Mouse (Mus musculus): ENCODE data around the gene Polr1b.

Gene Polr1b

DNA sequence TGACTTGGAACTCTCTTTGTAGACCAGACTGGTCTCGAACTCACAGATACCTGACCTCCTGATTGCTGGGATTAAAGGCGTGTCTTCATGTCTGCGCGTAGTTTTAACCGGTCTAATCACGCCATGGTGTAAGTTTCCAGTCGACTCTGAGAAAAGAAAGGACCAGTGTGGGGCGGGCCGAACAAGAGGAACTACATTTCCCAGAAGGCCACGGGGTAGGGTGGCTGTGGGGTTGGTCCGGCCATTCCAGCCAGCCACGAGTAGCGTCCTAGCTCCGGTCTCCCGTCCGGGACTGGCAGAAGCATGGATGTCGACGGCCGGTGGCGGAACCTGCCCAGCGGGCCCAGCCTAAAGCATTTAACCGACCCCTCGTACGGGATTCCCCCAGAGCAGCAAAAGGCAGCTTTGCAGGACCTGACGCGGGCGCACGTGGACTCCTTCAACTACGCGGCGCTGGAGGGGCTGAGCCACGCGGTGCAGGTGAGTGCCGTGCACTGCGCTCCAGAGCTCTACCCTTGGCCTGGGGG, at the start of gene Polr1b:
TSS of gene Polr1b (plus strand) at position 212 of the 527 bp plus-strand sequence.
- peak; percentile 71 to 73 for DNase-seq (ENCODE audit: low spot score in 2 of 2)

DNA sequence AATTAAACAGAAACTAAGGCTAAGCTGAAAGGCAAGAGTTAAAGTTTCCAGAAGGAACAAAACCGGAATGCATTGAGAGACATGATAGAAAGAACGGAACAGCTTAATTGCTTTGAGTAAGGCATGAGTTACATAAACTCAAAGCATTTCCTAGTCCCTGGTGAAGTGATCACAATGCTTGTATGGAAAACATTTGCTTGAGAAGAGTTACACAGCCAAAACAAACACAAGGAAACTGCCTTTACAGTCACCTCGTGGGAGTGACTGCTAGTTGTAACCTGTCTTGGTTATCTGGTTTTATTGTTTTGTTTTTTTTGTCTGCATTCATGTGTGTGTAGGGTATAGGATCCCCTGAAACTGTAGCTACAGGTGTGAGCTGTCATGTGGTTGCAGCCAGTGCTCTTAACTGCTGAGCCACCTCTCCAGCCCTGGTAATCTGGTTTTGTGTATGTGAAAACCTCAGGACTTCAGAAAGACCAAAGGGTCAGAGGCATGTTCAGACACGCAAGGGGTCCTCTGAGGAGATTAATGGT, 48.3 kb upstream of the Polr1b start:
- DNase-seq (ENCODE audit: low spot score in 2 of 2) = no peak

GRCm38 (mm10) chr2:129055741-129056140, 45.1 kb upstream of the Polr1b start:
- no peak for DNase-seq (ENCODE audit: low spot score in 2 of 2)

DNA sequence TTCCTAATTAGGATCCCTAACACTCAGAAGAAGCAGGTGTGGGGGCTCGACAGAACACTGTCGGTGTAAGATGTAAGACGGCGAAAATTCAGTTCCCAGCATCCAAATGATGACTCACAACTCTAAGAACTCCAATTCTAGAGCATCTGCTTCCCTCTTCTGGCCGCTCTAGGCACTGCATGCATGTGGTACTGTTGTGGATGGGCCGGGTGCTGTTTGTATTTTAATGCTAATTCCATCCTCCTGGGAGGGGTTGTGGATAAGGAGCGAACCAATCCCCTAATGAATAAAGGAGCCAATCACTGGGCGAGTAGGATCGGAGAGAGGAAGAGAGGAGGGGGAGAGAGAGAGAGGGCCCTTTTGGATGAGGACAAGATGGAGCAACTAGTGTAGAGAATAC, 44.2 kb upstream of the Polr1b start:
- peak in 1 of 2 experiments; percentile 44 for DNase-seq (ENCODE audit: low spot score in 2 of 2)

- DNase-seq (ENCODE audit: low spot score in 2 of 2) = no peak
These were observed 43.5 kb upstream of the Polr1b start for GRCm38 (mm10) chr2:129057256-129057655.

GRCm38 (mm10) chr2:129057920-129058361, 42.9 kb upstream of the Polr1b start:
- DNase-seq (ENCODE audit: low spot score in 2 of 2) = no peak

DNA sequence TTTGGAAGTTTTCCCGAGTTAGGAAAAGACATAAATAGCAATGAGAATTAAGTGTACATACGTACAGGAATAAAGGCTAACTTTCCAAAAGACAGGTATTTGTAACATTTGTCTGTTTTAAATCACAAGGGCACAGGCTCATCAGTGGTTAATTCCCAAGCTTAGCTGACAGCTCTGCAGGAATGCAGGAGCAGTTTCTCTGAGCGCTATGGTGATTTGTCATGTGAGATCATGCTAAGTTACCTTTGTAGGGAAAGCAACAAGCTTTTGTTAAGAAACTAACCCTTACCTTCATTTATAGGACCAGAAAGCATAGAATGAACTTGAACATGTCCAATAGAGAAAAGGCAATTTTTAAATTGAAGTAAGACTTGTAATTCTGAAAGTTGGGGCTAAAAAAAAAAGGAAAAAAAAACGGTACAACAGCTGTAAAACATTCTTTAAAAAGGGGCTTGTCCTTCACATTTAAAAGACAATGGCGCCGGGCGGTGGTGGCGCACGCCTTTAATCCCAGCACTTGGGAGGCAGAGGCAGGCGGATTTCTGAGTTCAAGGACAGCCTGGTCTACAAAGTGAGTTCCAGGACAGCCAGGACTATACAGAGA, 39.2 kb upstream of the Polr1b start:
- DNase-seq (ENCODE audit: low spot score in 2 of 2) = no peak

- peak; percentile 60 to 79 for DNase-seq (ENCODE audit: low spot score in 2 of 2)
These were observed 35.1 kb upstream of the Polr1b start, which contains the start of gene Ttl for GRCm38 (mm10) chr2:129065437-129066282. Gene Ttl, plus strand, starts transcription at chr2:129065942.

DNA sequence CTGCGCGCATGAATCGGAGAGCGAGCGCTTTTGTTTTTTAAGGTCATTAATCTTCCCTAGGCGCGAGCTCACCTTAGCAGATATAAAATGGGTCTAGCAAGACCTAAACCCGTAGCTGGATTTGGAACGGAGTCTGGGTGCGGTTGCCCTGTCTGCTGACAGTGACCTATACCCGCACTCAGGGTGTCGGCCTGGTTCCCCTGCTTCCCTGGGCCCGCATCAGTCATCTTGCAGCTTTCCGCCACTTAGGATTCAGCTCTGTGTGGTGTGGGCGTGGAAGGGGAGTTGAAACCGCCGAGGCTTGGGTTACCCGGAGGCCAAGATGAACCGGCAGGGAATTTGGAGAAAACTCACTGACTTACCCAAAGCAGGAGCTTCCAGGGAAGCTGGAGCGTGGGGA, 34.5 kb upstream of the Polr1b start:
- peak; percentile 33 to 43 for DNase-seq (ENCODE audit: low spot score in 2 of 2)

DNA sequence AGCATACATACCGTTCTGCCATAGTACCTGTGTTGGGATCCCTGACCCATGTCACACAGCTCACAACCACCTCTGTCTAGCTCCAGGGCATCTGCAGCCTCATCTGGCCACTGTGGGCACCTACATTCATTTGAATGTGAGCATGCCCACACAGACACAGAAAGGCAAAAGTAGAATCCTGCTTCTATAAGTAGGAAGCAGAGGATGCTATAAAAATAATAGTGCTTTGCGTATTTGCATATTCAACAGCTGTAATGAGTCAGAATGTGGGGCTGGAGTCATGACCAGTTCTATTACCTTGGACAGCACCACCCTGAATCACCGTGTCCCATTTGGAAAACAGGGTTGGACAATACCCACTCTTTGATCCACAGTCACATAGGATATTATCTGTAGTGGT, 30.5 kb upstream of the Polr1b start:
- DNase-seq (ENCODE audit: low spot score in 2 of 2) = no peak

GRCm38 (mm10) chr2:129078313-129078712, 22.5 kb upstream of the Polr1b start:
- peak in 1 of 2 experiments; percentile 31 for DNase-seq (ENCODE audit: low spot score in 2 of 2)

GRCm38 (mm10) chr2:129079194-129079593, 21.6 kb upstream of the Polr1b start:
- no peak for DNase-seq (ENCODE audit: low spot score in 2 of 2)

DNA sequence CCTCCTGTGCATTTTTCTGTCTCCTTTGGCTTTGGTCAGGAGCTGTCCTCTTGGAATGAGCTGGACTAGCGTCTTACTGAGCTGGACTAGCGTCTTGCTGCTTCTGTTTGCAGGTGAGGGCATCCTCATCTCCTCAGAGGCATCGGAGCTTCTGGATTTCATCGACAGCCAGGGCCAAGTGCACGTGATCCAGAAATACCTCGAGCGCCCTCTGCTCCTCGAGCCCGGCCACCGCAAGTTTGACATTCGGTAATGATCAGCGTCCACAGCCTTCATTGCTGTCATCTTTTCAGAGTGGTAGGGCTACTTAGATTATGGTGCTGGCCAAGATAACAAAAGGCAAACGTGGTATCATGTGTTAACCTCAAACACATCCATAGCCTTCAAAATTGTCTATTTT, 19.7 kb upstream of the Polr1b start:
- DNase-seq (ENCODE audit: low spot score in 2 of 2) = no peak

GRCm38 (mm10) chr2:129083514-129083913, 17.3 kb upstream of the Polr1b start:
- DNase-seq (ENCODE audit: low spot score in 2 of 2) = no peak

DNA sequence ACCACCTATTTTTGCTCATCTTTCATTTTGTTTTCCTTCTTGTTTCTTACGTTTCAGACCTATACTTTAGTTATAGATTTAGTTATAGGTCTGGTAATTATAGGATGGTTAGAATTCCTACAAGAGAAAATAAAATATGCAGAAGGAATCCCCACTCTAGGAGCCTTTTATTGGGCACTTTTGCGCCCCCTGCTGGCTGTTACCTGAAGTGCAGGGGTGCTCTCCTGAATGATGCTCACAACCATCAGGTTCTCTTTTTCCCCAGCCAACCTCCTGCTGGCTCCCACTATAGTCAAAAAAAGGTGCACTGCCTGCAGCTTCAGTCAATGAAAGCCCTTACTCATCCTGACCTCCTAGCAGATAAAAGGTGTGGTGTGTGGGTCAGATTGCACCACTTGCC, 15.8 kb upstream of the Polr1b start:
- peak in 1 of 2 experiments; percentile 17 for DNase-seq (ENCODE audit: low spot score in 2 of 2)

DNA sequence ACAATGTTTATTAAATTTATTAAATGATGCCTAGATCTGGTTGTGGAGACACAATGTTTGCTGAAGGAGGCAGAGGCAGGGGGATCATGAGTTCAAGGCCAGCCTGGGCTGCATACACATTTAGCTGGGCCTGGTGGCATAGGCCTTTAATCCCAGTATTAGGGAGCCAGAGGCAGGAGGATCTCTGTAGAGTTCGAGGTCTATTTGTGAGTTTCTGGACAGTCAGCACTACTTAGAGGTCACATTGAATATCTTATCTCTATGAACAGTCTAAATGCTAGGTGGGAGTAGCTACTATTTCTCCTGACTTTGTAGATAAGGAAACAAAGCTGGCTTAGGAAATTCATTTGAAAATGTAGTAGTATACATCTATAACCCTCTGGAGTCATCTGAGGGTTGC, 13.3 kb upstream of the Polr1b start:
- DNase-seq (ENCODE audit: low spot score in 2 of 2) = no peak

GRCm38 (mm10) chr2:129090370-129090769, 10.4 kb upstream of the Polr1b start:
- no peak for DNase-seq (ENCODE audit: low spot score in 2 of 2)

GRCm38 (mm10) chr2:129092810-129093209, 8.0 kb upstream of the Polr1b start:
- no peak for DNase-seq (ENCODE audit: low spot score in 2 of 2)

DNA sequence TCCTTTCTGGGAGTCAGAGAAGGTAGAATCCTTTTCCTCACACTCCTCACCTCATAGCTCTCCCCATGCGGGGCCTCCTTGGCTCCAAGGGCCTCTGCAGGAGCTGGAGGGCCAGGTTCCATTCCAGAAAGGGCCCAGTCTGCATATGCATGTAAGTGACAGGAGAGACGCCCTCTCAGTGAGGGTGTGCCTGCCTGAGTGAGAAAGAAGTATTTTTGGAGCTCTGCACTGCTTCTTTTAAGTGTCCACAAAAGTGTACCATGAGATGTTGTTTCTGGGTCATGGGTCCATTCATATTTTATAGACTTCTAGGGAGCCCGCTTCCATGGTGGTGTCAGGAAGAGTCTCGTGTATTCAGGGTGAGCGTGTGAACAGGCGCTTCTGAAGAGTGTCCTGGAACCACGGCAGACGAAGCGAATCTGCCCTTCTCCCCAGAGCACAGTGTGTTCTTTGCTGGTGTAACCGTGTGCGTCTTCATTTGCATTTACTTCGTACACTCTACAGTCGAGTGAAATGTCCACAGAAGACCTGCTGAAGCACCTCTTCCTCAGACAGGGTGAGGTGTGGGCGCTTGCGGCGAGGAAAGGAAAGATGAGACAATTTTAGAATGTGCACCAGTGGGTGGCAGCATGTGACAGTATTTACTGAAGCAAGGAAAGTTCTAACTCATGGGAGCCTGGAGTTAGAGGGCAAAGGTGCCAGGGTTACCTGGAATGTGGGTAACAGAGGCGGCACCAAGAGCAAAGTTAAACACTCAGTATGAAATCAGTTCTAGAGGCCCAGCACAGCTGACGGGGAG, 6.7 kb upstream of the Polr1b start:
- DNase-seq (ENCODE audit: low spot score in 2 of 2) = no peak

DNA sequence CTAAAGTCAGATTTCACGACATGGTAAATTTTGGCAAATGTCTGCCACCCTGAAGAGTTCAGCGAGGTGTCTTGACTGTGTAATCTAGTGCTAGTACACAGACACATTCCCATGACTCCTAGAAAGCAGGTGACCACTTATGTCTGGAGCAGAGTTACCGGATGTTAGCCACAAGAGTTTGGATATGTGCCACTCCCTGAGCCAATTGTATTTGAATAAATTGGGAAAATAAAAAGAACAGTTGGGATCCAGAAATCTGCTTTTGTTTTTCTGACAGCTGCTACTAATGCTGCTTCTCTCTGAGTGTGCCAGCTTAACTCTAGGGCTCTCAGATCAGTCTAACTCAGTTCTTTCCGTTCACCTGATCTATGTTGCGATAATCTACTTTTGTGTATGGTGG, 12.1 kb downstream of the Polr1b start:
- no peak for DNase-seq (ENCODE audit: low spot score in 2 of 2)

DNA sequence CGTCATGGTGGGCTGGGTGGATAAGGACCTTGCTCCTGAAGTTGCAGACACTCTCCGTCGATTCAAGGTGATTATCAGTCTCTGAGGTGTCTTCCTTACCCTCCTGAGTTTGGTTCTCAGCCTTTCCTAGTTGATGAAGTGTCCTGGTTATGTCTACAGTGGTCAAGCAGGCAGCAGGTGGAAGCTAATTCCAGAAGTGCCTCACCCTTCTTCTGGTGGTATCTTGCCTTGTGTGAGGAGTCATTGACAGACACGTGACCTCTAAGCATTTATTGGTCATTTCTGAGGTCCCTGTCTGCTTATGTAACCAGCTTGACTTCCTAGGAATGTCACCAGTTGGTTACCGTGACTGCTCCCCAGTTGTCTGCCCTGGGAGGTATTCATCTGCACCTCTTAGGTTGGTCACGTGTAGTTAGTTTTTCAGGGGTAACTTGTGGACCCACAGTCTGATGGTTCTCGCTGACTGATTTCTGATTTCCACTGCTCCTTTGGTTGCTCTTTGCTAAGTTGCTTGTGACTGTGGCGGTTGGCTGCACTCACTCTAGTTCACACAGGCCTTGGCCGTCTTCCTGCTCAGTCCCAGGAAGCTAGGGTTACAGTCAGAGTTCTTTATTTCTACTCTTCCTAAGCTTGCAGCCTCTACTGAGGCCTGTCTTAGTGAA, 15.0 kb downstream of the Polr1b start:
- DNase-seq (ENCODE audit: low spot score in 2 of 2) = no peak

All from thymus, postnatal 10 days (tissue).